Mouse (Mus musculus) layer of hippocampus, adult 18-20 months (tissue): ENCODE measurements around the gene Slc16a13. TPM values are rescaled to one million over a fixed set of nuclear protein-coding genes. Genes with fewer than 3 reads are reported as not detected.

ENCODE experiments used
- DNase-seq, 2 experiments: peaks; one replicate each; pipeline ENCODE4 v3.0.0; 2022; ENCODE audit warnings: low spot score in 2 of 2
- long read RNA-seq: library from polyadenylated mRNA; stranded (forward); transcript quantifications from one replicate; pipeline ENCODE4 v2.0.0, GENCODE M21; 2021
- total RNA-seq, 2 experiments: library from RNA; stranded (reverse); gene quantifications; 2 replicates each; pipeline ENCODE4 v1.2.3; 2021

Gene Slc16a13
- 1 to 10 TPM; 6.2 to 9.0 TPM for total RNA-seq
- long read RNA-seq, partial matches to known transcripts, result 0 of 5 reads
- long read RNA-seq, other reads (novel, unspliced or antisense), result 1 of 5 reads

DNA sequence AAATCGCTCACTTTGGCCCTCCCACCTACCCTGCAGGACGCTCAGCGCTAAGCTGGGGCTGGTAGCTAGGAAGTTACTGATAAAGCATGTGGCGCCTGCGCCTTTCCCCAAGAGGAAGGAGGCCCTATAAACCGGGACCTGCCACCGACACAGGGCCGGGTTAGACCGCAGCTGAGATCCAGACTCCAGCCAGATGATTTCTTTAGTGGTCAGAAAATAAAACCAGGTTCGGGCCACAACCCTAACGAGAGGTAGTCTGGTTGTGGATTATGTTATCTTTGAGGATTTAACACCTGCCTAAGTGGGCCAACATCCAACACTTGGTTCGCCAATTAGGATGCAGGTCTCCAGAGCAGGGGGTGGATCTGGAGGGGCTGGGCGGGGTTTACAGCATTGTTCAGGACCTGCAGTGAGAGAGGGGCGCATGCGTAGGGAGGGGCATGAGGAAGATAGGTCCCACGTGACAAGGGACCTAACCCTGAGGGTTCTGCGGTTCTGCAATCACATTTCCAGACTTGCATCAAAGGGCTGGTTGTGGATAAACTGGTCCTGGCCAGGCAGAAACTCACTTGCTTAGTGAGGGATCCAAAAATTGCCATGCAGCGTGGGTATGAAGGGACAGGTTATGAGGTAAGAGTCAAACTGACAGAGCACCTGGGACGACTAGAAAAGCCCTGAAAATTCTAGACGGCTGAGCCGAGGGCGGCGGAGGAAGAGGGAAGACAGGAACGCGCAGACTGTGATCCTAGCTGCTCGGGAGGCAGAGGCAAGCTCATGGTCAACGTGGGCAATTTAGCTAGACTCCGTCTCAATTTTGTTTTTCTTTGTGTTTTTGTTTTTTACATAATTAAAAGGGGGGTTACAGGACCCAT, at the start of gene Slc16a13:
Gene Slc16a13 (minus strand): TSS at position 334 of the 872 bp plus-strand sequence.
- DNase-seq, result peak; percentile 93 to 97

DNA sequence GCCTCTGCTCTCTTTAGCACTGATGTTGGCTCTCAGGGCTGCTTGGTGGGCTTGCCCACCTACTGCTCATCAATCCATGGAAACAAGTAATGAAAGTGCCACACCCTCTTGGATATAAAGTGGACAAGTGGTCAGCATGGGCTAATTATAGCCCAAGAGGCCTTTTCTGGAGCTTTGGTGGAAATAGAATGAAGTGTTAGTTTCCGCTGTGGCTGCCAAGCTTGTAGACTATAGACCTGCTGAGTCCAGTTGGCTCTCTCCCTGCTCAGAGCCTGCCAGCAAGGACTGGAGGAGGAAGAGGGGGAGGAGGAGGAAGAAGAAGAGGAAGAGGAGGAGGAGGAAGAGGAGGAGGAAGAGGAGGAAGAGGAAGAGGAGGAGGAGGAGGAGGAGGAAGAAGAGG, 45.5 kb upstream of the Slc16a13 start:
- no peak for DNase-seq

DNA sequence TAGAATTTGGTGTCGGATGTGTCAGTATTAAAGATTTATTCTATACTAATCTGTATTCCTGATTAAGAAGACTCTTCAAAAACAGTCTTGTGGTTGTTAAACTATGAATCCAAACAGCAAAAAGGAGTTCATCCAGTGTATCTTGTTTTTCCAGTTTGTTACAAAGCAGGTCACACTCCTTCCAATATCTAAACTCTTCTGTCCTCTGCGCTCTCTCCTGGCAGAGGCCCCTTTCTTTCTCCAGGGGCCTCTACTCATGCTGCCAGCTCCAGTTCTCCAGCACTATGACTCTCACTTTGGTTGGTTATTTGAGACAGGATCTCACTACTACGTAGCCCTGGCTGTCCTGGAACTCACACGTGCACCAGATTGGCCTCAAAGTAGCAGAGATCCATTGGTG, 45.0 kb upstream of the Slc16a13 start:
- DNase-seq, result no peak

DNA sequence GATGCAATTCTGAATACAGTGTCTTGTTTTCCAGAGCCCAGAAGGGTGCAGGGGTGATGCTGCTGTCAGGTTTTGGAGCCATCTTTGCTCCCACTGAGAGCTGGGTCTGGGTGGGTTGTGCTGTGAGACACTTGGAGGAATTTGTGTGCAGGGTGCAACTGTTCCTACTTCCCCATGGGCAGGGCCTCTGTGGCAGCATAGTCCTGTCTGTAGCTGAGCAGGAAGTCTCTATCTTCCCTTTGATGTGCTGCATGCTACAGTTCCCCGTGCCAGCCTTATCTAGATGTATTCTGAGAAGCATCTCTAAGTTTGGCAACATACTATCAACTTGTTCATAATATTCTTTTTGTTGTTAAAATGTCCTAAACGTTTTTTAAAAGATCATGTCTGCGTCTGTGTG, 44.4 kb upstream of the Slc16a13 start:
- no peak for DNase-seq

DNA sequence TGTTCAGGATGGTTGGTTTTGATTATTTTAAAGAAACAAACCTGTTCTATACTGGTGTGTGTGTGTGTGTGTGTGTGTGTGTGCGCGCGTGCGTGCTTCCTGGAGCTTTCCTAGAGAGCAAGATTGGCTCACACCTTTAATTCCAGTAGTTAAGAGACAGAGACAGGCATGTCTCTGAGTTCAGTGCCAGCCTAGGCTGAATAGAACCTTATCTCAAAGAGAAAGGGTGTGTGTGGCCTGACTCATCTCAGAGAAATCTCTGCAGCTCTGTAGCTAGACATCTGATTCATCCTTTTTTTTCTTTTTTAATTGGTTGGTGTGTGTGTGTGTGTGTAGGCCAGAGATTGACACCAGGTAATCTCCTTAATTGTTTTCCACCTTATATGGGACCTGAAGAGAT, 38.2 kb upstream of the Slc16a13 start:
- DNase-seq, result no peak

DNA sequence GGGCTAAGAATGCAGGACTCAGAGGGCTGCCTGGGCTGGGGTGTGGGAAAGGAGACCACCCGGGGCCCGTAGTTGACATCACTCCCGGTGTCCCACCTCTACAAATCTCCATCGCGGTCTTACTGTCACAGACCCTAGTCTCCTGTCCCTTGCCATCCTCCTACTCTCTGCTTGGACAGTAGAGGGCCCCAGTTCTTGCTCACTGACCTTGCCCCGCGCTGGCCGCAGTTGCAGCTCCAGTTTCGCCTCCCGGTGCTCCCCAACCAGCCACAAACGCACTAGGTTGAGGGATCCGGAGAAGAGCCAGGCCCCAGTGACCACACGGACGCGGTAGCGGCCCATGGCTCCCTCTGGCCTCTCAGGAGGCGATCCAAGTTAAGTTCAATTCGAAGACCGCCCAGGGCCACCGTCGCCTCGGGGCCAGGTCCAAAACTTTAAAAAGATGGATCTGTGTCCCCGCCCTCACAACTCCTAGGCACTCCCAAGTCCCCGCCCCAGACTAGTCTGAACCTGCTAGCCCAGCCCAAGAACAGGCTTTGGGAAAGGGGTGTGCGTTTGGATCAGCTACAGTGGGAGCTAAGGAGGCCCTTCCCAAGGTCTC, 34.2 kb upstream of the Slc16a13 start, which contains the start of gene Alox12:
Gene Alox12 (minus strand): TSS at position 423 of the 601 bp plus-strand sequence.
- DNase-seq, result no peak

DNA sequence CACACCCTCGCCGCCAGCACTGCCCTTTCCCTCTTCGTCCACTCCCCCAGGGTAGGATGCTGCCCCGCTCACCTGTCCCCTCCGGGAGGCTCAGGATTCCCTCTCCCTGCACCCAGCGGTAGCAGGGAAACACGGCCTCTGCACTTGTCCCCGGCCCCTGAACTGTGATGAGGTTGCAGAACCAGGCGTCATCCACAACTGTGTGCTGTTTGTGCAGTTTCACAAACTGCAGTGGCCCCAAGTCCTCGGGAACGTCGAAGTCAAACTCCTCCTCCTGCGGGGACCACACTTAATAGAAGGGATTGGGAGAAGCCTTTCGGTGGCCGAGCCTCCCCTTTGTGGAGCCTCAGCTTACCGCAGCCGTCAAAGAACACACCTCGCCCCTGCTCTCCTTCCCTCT, 33.5 kb upstream of the Slc16a13 start:
- no peak for DNase-seq

DNA sequence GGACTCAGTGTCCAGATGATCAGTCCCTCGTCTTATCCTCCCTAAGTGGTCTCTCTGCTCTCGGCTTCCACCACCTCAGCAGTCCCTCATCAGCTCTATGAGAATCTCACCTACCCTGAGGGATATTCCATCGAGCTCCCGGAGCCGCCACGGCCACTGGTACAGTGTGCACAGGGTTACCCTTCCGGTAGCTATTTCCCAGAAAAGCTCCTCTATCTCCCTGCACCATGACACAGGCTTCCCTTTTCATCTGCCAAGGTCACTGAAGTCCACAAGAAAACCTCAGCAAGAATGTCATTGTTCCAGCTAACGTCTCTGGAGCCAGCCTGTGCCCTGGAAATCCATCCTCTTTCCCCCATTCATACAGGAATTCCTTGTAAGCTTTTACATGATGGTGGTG, 31.0 kb upstream of the Slc16a13 start:
- no peak for DNase-seq

DNA sequence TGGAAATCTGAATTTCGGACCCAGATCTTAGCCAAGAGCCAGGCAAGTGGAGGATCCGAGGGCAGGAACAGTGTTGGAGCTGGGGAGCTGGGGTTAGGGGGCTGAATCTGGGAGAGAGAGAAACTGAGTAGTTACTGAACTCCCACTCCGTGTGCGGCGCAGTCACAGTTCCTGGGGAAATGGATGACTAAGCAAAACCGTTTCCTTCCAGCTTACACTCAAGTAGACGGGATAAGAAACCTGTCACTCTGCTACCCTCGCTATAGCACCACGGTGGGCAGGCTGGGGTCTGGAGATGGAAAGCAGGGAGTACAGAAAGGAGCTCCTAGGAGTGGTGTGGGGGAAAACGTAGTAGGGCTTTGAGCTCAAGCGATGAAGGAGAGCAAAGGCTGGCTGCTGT, 29.3 kb upstream of the Slc16a13 start:
- DNase-seq, result no peak

DNA sequence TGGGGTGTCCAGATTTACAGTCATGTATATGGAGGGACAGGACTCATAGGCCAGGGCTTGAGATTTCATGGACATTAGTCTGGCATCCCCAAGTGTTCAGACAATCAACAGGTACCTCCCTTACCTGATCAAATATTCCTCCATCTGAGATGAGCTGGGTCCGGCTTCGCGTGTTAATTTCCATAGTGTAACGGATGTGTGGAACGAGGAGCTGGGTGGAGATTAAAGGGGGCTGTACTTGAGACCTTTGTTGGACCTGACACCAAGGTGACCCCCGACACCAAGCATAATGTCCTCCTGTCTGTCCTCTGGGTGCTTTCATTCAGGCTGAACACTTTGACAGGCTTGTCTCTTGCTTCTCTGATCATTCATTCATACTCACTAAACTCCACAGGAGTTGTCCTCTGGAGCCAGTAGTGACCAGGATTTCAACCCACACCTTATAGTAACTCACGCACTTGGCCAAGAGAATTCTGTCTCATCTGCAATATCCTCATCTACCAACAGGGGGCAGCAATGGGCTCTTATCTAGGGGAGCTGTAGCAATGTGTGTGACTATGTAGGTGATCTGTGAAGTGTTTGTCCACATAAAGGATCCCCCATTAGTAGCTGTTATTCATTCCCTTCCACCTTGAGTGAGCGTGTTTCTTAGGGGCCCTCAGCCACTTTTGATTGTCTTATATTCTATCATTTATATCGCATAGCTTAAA, 26.4 kb upstream of the Slc16a13 start:
- DNase-seq, result peak in 1 of 2 experiments; percentile 73

DNA sequence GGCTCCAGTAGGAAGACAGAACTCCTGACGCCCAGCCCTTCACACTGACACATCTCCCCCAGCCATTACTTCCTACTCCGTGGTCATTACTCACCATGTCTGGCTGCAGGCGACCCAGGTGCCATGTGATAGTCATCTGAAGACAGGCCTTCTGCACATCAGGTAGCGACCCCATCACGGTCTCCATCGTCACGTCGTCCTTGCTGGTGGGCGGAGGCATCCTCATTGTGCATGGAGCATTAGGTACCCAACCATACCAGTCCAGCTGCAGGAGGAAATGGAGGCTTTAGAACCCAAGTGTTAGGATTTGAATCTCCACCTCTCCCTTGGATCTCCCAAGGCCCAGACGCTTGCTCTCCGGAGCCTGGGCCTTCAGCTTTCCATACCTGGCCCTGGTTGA, 21.7 kb upstream of the Slc16a13 start:
- no peak for DNase-seq

DNA sequence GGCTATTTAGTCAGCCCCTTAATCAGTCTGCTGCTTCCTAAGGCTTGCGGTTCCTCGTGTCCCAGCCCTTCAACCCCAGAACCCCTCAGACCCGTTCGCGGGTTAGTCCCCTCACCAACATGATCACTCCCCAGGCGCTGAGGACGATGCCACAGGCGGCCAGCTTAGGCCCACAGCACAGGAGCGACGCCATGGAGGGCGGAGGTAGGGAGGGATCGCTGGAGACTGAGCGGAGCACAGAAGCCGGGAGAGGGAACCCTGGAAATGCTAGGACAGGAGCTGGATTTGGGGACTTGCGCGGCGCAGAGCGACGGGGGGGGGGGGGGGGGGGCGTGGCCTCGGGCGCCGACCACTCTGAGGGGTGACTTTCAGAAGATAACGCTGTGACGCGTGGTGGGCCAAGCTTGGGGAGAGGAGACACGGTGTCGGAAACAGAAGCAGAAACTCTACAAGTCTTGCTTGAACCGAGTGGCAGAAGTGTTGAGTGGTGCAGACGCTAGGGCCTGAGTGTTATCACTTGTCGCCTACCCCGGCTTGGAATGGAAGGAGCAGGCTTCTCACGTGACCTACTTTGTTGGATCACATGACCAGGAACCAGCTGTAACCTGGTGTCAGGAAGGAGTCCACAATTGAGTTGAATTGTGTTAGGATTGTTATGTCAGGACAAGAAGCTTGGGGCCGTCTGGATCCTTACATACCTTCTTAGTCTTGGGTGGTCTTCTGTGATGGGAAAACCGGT, 18.8 kb upstream of the Slc16a13 start, which contains the start of the genes Gm21988 and Rnasek:
Gene Gm21988 (minus strand): TSS at position 290 of the 739 bp plus-strand sequence.
Gene Rnasek (minus strand): TSS at position 302 of the 739 bp plus-strand sequence.
- peak; percentile 81 to 92 for DNase-seq

DNA sequence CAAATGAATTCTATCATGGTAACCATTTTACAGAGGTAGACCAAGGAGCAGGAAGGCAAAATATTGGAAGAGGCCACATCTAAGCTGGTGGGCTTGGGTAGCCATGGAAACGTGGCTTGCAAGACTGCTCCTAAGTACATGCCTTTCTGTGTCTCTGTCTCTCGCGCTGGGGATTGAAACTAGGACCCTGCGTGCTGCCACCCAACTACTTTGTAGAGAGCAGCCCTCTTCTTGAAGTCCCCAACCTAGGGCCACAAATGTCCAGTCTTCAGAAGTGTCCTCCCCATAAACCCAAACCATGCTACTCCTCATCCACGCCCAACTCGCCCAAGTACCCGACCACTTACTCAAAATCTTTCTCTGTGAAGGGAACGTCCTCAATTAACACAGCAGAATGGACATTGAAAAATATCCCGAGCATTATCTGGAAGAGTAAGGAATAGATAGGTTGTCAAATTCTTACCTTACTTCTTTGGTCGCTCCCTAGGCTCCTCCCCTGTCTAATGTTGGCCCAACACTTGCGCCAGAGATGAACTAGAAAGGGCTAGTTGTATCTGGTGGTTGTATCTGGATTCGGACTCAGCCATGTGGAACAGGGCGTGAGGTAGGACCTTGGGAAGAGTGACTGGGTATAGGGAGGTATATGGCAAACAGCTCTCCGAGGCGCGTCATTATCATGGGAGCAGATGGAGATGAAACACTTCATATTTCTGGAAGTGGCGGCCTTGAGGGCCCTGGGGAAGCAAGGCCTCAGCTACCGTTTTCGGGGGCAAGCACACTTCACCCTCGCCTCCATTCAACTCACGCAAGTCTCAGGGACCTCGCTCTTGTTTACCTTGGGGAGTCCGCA, 18.0 kb upstream of the Slc16a13 start:
- no peak for DNase-seq

DNA sequence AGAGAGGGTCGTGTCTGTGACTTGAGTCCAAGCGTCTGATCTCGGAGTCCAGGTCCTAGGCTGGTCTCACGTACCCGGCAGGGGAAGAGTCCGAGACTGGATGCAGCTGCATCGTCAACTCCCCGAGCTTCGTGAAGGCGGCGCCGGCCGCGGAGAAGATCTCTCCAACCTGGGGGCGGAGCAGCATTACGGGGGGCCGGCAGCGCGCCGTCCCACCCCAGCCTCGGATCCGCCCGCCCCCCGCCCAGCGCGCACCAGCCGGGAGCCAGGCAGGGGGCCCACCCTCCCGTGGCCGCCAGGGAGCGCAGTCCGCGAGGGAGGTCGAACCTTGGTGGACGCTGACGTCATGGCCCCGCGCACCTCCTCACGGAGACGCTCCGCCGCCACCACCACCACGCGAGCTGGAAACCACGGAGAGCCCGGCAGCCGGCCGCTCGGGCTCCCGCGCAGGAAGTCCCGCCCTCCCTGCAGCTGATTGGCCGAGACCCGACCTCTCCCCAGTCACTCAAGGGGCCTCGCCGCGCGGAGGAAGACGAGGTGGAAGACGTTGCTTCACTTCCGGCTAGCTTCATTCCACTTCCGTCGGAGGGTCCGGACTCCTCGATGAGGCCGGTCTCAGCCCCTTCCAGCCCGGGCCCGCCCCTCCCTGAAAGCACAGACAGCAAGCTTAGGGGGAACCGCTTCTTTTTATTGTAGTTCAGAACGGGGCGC, 16.7 kb upstream of the Slc16a13 start, which contains the start of gene 0610010K14Rik:
Gene 0610010K14Rik (minus strand): TSS at position 458 of the 711 bp plus-strand sequence.
- DNase-seq, result peak; percentile 97 to 98

DNA sequence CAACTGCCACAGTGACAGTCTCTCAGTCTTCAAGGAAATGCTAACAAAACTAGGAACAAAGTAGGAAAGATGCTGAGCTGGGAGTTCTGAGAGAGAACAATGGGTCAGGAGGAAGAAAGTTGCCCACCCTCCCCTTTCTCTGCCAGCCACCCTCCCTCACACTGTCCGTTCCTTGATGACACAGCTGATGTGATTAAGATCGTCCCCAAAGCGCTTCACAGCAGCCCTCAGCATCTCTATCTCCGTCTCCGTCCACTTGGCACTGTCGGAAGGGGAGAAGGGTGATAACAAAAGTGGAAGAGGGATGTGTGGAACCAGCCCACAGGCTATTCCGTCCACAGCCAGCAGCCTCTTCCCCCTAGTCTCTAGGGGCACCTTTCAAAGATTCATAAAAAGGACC, 15.9 kb upstream of the Slc16a13 start:
- DNase-seq, result no peak

DNA sequence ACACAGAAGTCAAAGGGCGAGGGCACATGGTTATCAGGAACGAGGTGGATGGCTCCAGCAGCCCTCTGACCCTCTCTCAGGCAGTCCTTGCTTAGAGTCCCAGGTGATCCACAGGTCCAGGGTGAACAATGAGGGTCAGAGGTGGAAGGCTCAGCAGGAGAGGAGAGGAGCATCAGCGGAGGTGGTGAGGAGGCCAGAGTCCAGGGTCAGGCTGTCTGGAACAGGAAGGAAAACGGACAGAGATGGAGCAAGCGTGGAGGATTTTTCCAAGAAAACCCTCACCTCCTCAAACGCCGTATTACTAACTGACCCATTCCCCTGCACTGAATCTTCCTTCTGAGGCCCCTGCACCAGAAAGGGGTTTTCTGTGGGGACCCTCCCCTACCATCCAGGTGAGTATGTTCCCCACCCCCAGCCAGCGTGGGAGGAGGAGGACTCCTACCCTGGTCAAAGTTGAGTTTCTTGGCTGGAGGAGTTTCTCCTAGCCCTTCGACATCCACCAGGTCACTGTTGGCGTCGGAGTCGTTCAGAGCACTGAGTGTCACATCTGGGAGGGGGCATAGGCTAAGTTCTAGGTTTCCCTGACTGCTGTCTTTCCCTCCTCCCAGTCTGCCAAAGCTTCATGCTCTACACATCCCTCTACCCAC, 14.5 kb upstream of the Slc16a13 start:
- no peak for DNase-seq

DNA sequence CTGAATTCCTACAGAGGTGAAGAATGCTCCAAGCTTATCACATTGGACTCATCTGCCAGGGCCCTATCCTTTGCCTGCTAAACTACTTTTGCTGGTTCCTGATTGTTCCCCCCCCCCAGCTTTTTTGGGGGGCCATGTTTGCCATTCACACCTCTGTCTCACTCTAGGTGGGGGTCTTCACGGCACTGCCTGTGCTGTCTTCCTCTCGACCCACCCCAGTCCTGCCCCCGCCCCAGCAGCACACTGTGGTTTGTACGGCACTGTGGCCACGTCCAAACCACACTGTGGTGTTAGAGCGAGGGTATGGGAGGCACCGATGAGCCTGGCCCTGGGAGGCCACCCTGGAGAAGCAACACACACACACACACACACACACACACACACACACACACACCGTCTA, 13.6 kb upstream of the Slc16a13 start:
- DNase-seq, result no peak

DNA sequence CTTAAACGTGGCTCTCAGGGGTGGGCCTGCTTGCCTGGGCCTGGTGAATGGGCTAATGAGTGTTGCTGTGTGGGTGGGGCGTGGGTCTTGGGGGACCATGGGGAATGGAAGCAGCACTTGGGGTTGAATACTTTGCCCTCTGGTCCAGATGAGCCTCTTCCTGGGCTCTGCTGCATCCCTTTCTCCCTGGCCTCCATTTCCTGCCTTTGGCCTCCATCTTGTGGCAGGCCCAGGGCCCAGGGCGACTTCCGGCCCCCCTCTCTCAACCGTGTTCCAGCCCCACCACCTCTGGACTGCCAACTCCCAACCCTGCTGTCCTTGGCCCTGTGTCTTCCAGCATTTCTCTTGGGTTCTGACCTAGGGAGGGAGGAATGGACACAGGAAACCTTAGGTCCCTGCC, 13.2 kb upstream of the Slc16a13 start:
- no peak for DNase-seq

DNA sequence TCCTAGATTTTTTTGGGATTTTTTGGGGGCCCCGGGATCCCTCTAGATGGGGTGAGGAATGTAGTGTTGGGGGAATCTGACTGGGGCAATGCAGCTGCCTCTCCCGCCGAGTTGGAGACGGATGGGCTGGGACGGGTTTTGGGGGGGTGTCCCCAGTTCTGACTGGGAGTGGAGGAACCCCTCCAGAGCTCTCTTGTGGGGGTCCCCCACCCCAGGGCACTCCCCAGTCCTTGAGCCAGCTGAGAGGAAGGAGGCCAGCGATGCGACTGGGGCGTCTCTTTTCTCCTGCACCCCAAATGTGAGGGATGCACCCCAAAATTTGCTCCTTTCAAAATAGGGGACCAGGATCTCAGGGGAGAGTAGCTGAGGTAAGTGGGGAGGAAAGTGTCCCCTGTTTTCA, 12.2 kb upstream of the Slc16a13 start:
- DNase-seq, result no peak
